Mouse (Mus musculus) embryonic facial prominence, embryonic 15.5 days (tissue): ENCODE results near the gene Carmil1. TPM values are rescaled to one million over a fixed set of nuclear protein-coding genes. Genes with fewer than 3 reads are reported as not detected.

Source experiments
- ATAC-seq: fragments of 200-750 bp; cut with Nextera tagmentation; 2 replicates; pipeline ENCODE4 v1.8.0; 2017; ENCODE audit warnings: low read depth, moderate TSS enrichment; ENCODE audit not compliant: insufficient number of reproducible peaks, low FRiP score, low TSS enrichment
- H3K27ac ChIP-seq: fragments of 300-500 bp; sonication (generic); replicated peaks from 2 replicates; pipeline ENCODE4 v1.5.1; 2015; ENCODE audit warnings: mild to moderate bottlenecking, inconsistent platforms
- H3K27me3 ChIP-seq: fragments of 300-500 bp; sonication (generic); 2 replicates; pipeline ENCODE4 v1.6.1; 2015; ENCODE audit warnings: inconsistent platforms
- H3K36me3 ChIP-seq: fragments of 300-500 bp; sonication (generic); 2 replicates; pipeline ENCODE4 v1.6.1; 2015; ENCODE audit warnings: mild to moderate bottlenecking, inconsistent platforms
- H3K4me1 ChIP-seq: fragments of 300-500 bp; sonication (generic); 2 replicates; pipeline ENCODE4 v1.6.1; 2015; ENCODE audit warnings: inconsistent platforms
- H3K4me2 ChIP-seq: fragments of 300-500 bp; sonication (generic); replicated peaks from 2 replicates; pipeline ENCODE4 v1.6.1; 2015; ENCODE audit warnings: mild to moderate bottlenecking, inconsistent platforms
- H3K4me3 ChIP-seq: fragments of 300-500 bp; sonication (generic); replicated peaks from 2 replicates; pipeline ENCODE4 v1.5.1; 2015; ENCODE audit warnings: mild to moderate bottlenecking, inconsistent platforms
- H3K9ac ChIP-seq: fragments of 300-500 bp; sonication (generic); 2 replicates; pipeline ENCODE4 v1.6.1; 2015; ENCODE audit warnings: inconsistent platforms
- H3K9me3 ChIP-seq: fragments of 300-500 bp; sonication (generic); replicated peaks from 2 replicates; pipeline ENCODE4 v1.6.1; 2016; ENCODE audit warnings: inconsistent platforms
- WGBS: fragments of 180-500 bp; shearing (Covaris S2); methylation state at CpG from one replicate; pipeline ENCODE4 v1.1.7; 2015; 5-methylcytosine and 5-hydroxymethylcytosine counted together
- polyA plus RNA-seq: library from polyadenylated mRNA; unstranded; fragments of >200 nt; fragmentation: Nextera tagmentation; extraction: Ambion mirVana; gene quantifications from 2 replicates; pipeline ENCODE4 v1.2.1, GENCODE M21; 2015

Carmil1 gene
- 35.8 and 39.9 TPM in 2 replicates for polyA plus RNA-seq

DNA sequence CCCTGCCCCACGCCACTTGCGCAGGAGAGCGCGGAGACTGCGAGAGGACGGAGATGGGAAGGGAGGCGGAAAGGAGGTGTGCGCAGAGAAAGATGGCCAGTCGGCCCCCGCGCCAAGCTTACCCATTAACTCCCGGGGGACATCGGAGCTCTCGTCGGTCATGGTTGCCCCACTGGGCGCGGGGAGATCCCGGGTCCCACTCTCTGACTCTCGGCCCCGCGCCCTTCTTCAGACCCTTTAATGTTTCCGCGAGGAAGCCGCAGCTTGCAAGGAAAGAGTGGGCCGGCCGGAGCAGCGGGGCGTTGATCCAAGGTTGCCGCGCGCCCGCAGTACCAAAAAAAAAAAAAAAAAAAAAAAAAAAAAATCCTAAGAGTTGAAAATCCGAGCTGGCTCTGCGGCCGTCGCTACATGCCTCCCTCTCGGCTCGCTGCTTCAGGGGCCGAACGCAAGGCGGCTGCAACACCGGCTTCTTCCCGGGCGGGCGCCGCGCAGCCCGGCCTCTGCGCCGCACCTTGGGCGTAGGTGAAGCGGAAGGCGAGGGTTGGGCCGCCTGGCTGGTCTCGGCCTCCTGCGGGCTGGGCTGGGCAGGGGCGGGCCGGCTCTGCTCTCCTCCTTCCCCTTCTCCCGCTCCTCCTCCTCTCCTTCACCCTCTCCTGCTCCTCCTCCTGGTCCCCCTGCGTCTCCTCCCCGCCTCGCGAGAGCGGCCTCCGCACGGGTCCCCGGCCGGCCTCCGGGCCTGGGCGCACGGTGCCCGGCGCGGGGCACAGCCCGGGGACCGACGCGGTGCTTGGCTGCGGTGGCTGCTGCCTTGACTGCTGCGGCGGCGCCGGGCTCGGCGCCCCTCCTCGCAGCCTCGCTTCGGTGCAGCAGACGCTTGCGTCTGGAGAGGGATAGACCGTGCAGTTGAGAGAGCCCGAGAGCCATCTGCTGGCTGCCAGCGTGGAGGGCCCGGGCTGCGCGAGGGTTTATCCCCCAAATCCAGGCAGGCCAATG is at the start of gene Carmil1:
Gene Carmil1 (minus strand): TSS at position 357 of the 993 bp plus-strand sequence.
- Histone ChIP-seq H3K4me2 (peak within 1 kb of the TSS; percentile 93), H3K27me3 (no peaks in the 10 kb centered on the region), H3K9me3 (no peaks in the 10 kb centered on the region), H3K36me3 (no peaks in the 10 kb centered on the region), H3K4me1 (peaks cover 23% of the 10 kb centered on the region), H3K27ac (peak within 1 kb of the TSS; percentile 96), H3K9ac (peak within 1 kb of the TSS; percentile 91), H3K4me3 (peak within 1 kb of the TSS; percentile 79)
- peak; percentile 98 for ATAC-seq
- under 1% methylated on average over 90 of the region's 96 CpGs for WGBS

DNA sequence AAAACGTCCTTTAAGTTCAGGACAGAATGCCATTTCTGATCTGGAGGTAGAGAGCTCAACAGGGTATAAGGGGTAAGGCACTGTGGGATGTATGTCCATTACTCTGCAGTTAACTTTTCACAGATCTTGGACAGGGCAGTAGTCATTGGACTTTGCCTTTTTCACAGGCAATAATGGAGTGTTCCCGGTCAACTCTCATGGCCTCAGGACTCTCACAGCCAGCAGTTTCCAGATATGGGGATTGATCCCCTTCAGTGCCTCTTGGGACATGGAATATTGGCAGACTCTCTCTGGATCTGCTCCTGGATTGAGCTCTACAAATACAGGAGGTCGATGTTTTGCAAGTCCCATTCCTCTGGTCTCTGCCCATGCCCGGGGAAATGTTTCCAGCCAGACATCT is 49.5 kb upstream of the Carmil1 start:
- 71% methylated on average over 4 of the region's 4 CpGs for WGBS
- Histone ChIP-seq H3K36me3 (no peaks in the 10 kb centered on the region), H3K9me3 (no peaks in the 10 kb centered on the region), H3K4me1 (no peaks in the 10 kb centered on the region), H3K4me3 (no peak overlapping the region), H3K9ac (no peak overlapping the region), H3K4me2 (no peak overlapping the region), H3K27me3 (no peaks in the 10 kb centered on the region), H3K27ac (no peak overlapping the region)
- ATAC-seq, result no peak

DNA sequence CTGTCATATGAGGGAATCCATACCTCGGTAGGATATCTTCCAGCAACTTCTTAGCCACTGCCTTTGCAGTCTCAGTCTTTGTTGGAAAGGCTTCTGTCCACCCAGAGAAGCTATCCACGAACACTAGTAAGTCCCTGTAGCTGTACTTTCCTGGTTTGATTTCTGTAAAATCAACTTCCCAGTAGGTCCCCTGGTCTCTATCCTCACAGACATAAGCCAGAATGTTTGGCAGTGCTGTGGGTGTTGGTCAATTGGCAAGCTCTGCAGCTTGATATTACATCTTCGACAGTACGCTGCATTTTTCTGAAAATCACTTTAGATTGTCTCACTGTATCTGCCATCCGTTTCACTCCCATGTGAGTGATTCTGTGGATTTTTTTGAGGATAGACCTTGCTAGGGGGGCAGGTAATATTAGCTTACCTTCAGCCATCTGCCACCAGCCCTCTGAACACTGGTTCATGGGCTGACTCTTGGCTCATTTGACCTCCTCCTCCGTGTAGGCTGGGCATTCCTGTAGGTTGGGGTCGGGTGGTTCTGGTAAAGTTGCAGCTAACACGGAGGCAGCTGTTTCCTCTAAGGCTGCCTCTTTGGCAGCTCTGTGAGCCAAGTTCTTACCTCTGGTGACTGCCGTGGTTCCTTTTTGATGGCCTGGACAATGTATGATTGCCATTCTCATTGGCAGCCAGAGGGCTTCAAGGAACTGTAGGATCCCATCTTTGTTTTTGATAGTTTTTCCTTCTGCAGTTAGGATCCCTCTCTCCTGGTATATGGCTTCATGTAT is 47.6 kb upstream of the Carmil1 start:
- Histone ChIP-seq H3K4me2 (no peak overlapping the region), H3K27ac (no peak overlapping the region), H3K9me3 (no peaks in the 10 kb centered on the region), H3K4me3 (no peak overlapping the region), H3K9ac (no peak overlapping the region), H3K27me3 (no peaks in the 10 kb centered on the region), H3K36me3 (no peaks in the 10 kb centered on the region), H3K4me1 (no peaks in the 10 kb centered on the region)
- no peak for ATAC-seq
- 74% methylated on average over 9 of the region's 9 CpGs for WGBS

DNA sequence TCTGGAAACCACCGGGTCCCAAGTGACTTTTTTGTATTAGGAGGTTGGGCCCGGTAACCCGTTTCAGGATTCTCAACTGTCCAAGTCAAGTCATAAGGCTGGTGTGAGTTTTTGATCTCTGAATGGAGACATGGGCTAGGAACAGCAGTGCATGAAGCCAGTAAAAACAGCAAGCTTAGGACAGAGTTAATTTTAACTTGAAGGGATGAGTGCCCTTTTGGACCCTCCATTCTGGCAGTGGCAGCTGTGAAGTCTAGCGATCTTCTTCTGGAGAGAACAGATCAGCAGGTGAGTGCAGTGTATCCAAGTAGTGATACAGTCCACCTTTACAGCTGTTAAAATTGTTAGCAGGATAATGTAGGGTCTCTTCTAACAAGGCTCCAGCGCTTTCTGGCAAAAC is 46.6 kb upstream of the Carmil1 start, which contains the start of gene Cmah:
Gene Cmah (plus strand): TSS at position 204 of the 400 bp plus-strand sequence.
- Histone ChIP-seq H3K4me2 (no peak within 1 kb of the TSS), H3K4me1 (no peaks in the 10 kb centered on the region), H3K9me3 (no peaks in the 10 kb centered on the region), H3K4me3 (no peak within 1 kb of the TSS), H3K27ac (no peak within 1 kb of the TSS), H3K9ac (no peak within 1 kb of the TSS), H3K27me3 (no peaks in the 10 kb centered on the region), H3K36me3 (no peaks in the 10 kb centered on the region)
- WGBS, result 76% methylated on average over 5 of the region's 5 CpGs
- no peak for ATAC-seq

DNA sequence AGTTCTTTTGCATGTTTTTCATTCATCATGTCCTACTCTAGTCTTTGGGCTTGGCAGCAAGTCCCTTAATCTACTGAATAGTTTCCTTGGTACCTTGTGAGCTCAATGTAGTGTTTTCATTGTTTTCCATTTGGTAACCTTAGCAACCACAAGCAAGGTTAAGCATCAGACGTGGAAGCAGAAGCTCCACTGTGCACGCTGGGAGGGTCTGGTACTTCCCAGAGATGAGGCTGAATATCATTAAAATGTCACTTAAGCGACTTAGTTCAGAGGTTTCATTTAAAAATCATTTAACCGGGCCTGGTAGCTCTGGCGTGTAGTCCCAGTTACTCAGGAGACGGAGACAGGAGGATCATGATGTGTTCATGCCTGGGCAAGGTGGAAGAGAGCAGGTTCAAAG is 40.7 kb upstream of the Carmil1 start:
- H3K9ac ChIP-seq, result no peak overlapping the region
- WGBS, result 66% methylated on average over 6 of the region's 6 CpGs
- H3K27me3 ChIP-seq, result no peaks in the 10 kb centered on the region
- H3K4me1 ChIP-seq, result no peaks in the 10 kb centered on the region
- H3K4me2 ChIP-seq, result no peak overlapping the region
- no peak for ATAC-seq
- no peaks in the 10 kb centered on the region for H3K9me3 ChIP-seq
- no peaks in the 10 kb centered on the region for H3K36me3 ChIP-seq
- H3K4me3 ChIP-seq, result no peak overlapping the region
- H3K27ac ChIP-seq, result no peak overlapping the region

DNA sequence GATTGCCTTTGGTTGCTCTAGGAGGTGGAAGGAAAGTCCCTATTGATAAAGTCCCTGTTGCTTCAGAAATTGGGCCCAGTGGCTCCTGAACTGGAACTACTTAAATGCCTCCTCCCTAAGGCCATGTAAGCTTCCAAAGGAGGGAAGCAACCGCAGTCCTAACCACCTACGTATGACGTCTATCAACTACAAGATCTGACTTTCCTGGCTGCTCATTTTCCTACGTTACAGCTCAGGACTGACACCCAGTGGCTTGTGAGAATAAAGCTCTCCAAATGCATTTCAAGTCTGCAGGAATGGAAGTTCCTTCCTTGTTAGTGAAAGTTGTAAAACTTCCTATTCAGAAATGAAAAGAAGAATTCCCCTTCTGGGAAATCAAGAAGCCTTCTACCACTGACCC is 38.0 kb upstream of the Carmil1 start:
- Histone ChIP-seq H3K4me1 (no peaks in the 10 kb centered on the region), H3K36me3 (no peaks in the 10 kb centered on the region), H3K9ac (no peak overlapping the region), H3K27ac (no peak overlapping the region), H3K4me3 (no peak overlapping the region), H3K4me2 (no peak overlapping the region), H3K27me3 (no peaks in the 10 kb centered on the region), H3K9me3 (no peaks in the 10 kb centered on the region)
- ATAC-seq, result no peak
- WGBS, result 4% methylated on average over 4 of the region's 4 CpGs

DNA sequence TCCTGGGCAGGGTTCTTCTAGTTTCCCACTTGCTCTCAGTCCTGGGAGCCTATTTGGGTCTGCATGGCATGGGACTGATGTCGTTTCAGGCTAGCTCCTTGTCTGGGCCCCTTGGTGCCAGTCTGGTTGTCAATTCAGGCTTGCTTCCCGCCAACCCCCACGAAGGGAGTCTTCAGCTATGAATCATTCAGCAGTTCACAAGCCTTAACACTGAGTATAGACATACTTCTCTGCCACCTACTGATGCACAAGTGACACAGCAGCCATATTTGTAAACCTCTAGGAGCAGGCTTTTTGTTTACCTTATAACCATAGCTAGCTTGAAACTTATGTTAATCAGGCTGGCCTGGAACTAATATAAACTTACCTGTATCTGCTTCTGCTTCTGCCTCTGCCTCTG is 36.0 kb upstream of the Carmil1 start:
- 55% methylated on average over 3 of the region's 3 CpGs for WGBS
- no peak overlapping the region for H3K27ac ChIP-seq
- H3K36me3 ChIP-seq, result no peaks in the 10 kb centered on the region
- no peak overlapping the region for H3K9ac ChIP-seq
- ATAC-seq, result no peak
- H3K4me1 ChIP-seq, result no peaks in the 10 kb centered on the region
- H3K9me3 ChIP-seq, result no peaks in the 10 kb centered on the region
- no peak overlapping the region for H3K4me3 ChIP-seq
- no peak overlapping the region for H3K4me2 ChIP-seq
- H3K27me3 ChIP-seq, result no peaks in the 10 kb centered on the region

DNA sequence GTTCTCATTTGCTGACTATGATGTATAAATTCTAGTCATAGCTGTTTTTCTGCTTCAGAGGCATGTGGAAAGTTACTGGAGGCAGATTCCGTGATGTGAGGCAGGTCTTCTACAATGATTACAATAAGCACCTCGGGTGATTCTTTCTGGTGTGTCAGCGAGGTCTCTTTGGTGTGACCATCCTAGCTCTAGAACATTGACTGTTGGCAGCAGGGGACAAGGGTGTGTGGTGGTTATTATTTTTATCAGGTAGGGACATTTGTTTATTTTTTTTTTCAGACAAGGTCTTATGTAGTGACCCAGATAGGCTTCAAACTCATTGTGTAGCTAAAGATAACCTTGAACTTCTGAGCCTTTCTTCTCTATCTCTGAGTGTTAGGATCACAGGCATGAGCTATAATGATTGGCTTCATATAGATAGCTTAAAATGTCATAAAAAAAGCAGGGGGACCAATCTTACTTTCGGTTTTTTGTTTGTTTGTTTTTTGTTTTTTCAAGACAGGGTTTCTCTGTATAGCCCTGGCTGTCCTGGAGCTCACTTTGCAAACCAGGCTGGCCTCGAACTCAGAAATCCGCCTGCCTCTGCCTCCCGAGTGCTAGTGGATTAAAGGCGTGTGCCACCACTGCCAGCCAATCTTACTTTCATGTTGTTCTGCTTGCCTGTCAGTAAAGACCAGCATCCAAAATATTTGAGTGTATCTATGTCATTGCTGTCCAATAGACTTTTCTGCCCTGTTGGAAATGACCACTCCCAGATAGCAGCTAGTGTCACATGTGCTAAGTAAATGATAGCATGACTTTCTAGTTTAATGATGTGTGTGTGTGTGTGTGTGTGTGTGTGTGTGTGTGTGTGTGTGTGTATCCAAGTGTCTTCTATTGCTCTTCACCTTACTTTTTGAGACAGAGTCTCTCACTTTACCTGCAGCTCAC is 30.7 kb upstream of the Carmil1 start:
- H3K27ac ChIP-seq, result no peak overlapping the region
- 83% methylated on average over 8 of the region's 8 CpGs for WGBS
- no peaks in the 10 kb centered on the region for H3K4me1 ChIP-seq
- no peaks in the 10 kb centered on the region for H3K27me3 ChIP-seq
- no peak overlapping the region for H3K4me3 ChIP-seq
- H3K36me3 ChIP-seq, result no peaks in the 10 kb centered on the region
- H3K9ac ChIP-seq, result no peak overlapping the region
- ATAC-seq, result no peak
- no peaks in the 10 kb centered on the region for H3K9me3 ChIP-seq
- no peak overlapping the region for H3K4me2 ChIP-seq

DNA sequence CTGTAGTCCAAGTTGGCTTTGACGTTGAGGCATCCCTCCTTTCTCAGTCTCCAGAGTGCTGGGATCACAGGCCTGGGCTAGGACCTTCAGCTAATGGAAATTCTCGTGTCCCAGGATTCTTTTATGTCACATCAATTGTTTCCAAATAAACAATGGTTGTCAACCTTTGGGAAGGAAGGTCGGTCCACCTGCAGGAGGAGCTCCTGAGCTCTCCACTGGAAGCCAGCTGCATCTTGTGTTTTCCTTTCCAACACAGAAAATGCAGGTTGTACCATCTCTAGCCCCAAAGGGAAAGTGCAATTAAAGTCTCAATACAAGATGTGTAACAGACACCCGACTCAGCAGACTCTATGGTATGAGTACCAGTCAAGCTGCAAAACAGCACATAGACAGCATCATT is 25.7 kb upstream of the Carmil1 start:
- H3K27ac ChIP-seq, result no peak overlapping the region
- H3K9me3 ChIP-seq, result no peaks in the 10 kb centered on the region
- no peak overlapping the region for H3K4me3 ChIP-seq
- H3K4me1 ChIP-seq, result no peaks in the 10 kb centered on the region
- no peaks in the 10 kb centered on the region for H3K27me3 ChIP-seq
- no peak overlapping the region for H3K9ac ChIP-seq
- 54% methylated on average over 4 of the region's 4 CpGs for WGBS
- H3K4me2 ChIP-seq, result no peak overlapping the region
- ATAC-seq, result no peak
- H3K36me3 ChIP-seq, result no peaks in the 10 kb centered on the region

DNA sequence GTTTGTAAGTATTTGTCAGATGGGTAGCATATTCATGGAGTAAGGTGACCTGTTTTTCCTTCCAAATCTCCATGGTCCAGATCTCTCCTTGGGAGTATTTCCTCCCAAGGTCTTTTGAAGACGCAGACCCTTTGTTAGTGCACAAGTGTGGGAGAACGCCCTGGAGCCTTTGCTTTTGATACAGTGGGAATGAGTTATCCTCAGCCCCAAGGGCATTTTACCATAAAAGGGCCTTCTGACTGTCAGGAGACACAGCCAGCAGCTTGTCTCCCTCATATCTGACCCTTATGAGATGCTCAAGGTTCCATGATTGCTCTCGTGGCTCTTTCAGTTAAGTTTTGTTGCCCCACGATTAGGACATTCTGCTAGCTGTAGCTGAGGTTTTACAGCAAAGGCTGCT is 24.9 kb upstream of the Carmil1 start:
- Histone ChIP-seq H3K4me2 (no peak overlapping the region), H3K27ac (no peak overlapping the region), H3K27me3 (no peaks in the 10 kb centered on the region), H3K9me3 (no peaks in the 10 kb centered on the region), H3K36me3 (no peaks in the 10 kb centered on the region), H3K9ac (no peak overlapping the region), H3K4me3 (no peak overlapping the region), H3K4me1 (no peaks in the 10 kb centered on the region)
- ATAC-seq, result no peak
- WGBS, result 57% methylated on average over 4 of the region's 4 CpGs
